Mouse (Mus musculus) thymus, adult 2 months (tissue): Measurements from ENCODE around the gene Dpysl4.

Experiments
- CTCF ChIP-seq: fragments of 200-500 bp; IDR thresholded peaks from 2 replicates; pipeline ENCODE4 v1.5.1; 2012; ENCODE audit warnings: mild to moderate bottlenecking, control low read depth, low read length, moderate library complexity, borderline replicate concordance; ENCODE audit not compliant: control insufficient read depth, poor library complexity, insufficient read depth; ENCODE audit errors: extremely low read depth
- POLR2A ChIP-seq: fragments of 200-500 bp; IDR thresholded peaks from 2 replicates; pipeline ENCODE4 v1.6.1; 2012; ENCODE audit warnings: mild to moderate bottlenecking, low read length, control low read depth, moderate library complexity; ENCODE audit not compliant: control insufficient read depth, poor library complexity, insufficient read depth; ENCODE audit errors: extremely low read depth

GRCm38 (mm10) chr7:139068182-139068623, 17.6 kb upstream of the Dpysl4 start:
- TF ChIP-seq CTCF = no peak
- TF ChIP-seq POLR2A = no peak
